Mouse (Mus musculus) embryonic facial prominence, embryonic 13.5 days (tissue): ENCODE measurements around the gene Slu7. TPM values are rescaled to one million over a fixed set of nuclear protein-coding genes. Genes with fewer than 3 reads are reported as not detected.
A peak's percentile ranks its signal among the peaks of the same experiment; 100 is the strongest.

Experiments used
- ATAC-seq: fragments of 200-750 bp; cut with Nextera tagmentation; 2 replicates; pipeline ENCODE4 v1.8.0; 2017; ENCODE audit warnings: low read depth; ENCODE audit not compliant: insufficient number of reproducible peaks, insufficient read depth, low FRiP score, low TSS enrichment
- H3K27ac ChIP-seq: fragments of 300-500 bp; sonication (generic); 2 replicates; pipeline ENCODE4 v1.5.1; 2015; ENCODE audit warnings: moderate library complexity, mild to moderate bottlenecking, inconsistent platforms
- H3K27me3 ChIP-seq: fragments of 300-500 bp; sonication (generic); 2 replicates; pipeline ENCODE4 v1.6.1; 2015; ENCODE audit warnings: mild to moderate bottlenecking, inconsistent platforms
- H3K36me3 ChIP-seq: fragments of 300-500 bp; sonication (generic); 2 replicates; pipeline ENCODE4 v1.6.1; 2015; ENCODE audit warnings: mild to moderate bottlenecking, inconsistent platforms
- H3K4me1 ChIP-seq: fragments of 300-500 bp; sonication (generic); 2 replicates; pipeline ENCODE4 v1.6.1; 2015; ENCODE audit warnings: inconsistent platforms
- H3K4me2 ChIP-seq: fragments of 300-500 bp; sonication (generic); 2 replicates; pipeline ENCODE4 v1.6.1; 2015; ENCODE audit warnings: moderate library complexity, mild to moderate bottlenecking, inconsistent platforms
- H3K4me3 ChIP-seq: fragments of 300-500 bp; sonication (generic); 2 replicates; pipeline ENCODE4 v1.5.1; 2015; ENCODE audit warnings: mild to moderate bottlenecking, inconsistent platforms
- H3K9ac ChIP-seq: fragments of 300-500 bp; sonication (generic); 2 replicates; pipeline ENCODE4 v1.6.1; 2015; ENCODE audit warnings: mild to moderate bottlenecking, inconsistent platforms
- H3K9me3 ChIP-seq: fragments of 300-500 bp; sonication (generic); 2 replicates; pipeline ENCODE4 v1.6.1; 2016; ENCODE audit warnings: inconsistent platforms
- WGBS: fragments of 180-500 bp; shearing (Covaris S2); methylation state at CpG from one replicate; pipeline ENCODE4 v1.1.7; 2015; ENCODE audit warnings: mixed read lengths; 5-methylcytosine and 5-hydroxymethylcytosine counted together
- polyA plus RNA-seq: library from polyadenylated mRNA; unstranded; fragments of >200 nt; fragmentation: Nextera tagmentation; extraction: Ambion mirVana; gene quantifications from 2 replicates; pipeline ENCODE4 v1.2.1, GENCODE M21; 2015

The Slu7 gene
- polyA plus RNA-seq, 1 experiment from 2014 or later: 59.3 TPM

DNA sequence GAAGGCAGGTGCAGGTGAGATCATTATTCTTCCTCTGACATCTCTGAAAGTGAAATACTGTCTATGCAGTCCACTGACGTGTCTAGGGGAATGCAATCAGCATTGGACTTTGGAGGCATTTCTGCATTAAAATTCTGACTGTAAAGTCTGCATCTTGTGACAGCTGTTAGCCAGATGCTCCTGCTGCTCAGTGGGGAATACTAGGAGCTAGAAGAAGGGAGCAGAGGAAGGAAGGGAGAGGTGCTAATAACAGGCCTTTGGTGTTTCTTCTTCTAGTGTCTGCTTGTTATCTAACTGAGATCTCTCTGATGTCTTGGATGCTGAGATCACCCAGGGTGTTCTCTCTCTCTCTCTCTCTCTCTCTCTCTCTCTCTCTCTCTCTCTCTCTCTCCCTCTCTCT is 39.6 kb downstream of the Slu7 start:
- Histone ChIP-seq H3K4me3 (no peak overlapping the region), H3K27me3 (no peaks in the 10 kb centered on the region; the same call in none of the 2 replicates), H3K4me2 (no peak overlapping the region), H3K9me3 (no peaks in the 10 kb centered on the region), H3K4me1 (peaks cover 17% of the 10 kb centered on the region), H3K27ac (no peak overlapping the region), H3K9ac (no peak overlapping the region), H3K36me3 (no peaks in the 10 kb centered on the region)
- ATAC-seq: no peak
- 39% methylated on average over 1 of the region's 1 CpGs for WGBS

DNA sequence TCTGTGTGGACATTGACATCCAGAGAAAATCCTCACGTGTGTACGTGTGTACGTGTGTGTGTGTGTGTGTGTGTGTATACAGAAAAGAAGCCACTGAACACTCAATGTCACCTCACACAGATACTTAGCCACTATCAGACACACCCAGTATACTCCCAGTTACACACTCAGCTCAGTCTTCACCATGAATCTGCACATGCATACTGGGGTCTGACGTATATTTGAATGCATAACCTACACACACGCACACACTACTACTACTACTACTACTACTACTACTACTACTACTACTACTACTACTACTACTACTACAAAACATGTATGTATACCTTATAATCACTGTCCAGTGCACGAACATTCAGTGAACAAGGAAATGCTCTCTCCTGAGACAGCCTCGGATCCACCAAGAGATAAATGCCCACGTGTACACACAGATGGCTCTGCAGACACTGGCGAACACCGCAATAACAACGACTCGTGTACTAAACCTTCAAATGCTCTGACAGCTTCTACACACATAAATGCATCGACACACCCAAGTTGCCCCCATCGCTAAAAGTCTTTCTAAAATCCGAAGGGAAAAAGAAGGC is 40.2 kb downstream of the Slu7 start:
- Histone ChIP-seq H3K27ac (no peak overlapping the region), H3K9me3 (no peaks in the 10 kb centered on the region), H3K4me2 (peak overlapping the region; percentile 65), H3K36me3 (no peaks in the 10 kb centered on the region), H3K4me1 (peaks cover 18% of the 10 kb centered on the region), H3K27me3 (no peaks in the 10 kb centered on the region; the same call in none of the 2 replicates), H3K4me3 (peak overlapping the region; percentile 38), H3K9ac (peak overlapping the region; percentile 62)
- no peak for ATAC-seq
- WGBS: 52% methylated on average over 15 of the region's 15 CpGs

DNA sequence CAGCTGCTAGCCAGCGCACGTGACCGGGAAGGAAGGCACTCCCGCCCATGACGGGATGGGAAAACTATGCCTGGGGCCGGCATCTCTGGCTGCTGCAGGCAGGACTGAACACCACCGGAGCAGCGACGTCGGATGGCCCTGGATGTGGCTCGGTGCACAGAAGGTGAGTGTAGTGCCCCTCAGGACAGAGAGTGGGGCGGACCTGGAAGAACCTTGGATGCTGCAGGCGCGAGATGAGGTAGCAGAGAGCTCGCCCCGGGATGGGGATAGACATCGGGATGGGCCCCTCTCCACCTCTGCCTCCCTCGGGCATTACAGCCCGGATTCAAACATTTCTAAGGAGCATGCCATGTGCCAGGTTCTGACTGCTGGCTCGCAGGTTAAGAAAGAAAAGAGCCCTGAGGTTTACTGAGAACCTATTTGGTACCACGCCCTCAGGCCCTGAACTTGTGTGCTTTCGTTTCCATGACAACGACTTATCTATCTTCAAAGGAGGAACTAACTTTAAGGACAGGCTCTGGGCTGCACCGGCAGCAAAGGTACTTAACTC is 40.8 kb downstream of the Slu7 start, which contains the start of gene C1qtnf2:
C1qtnf2 (plus strand) TSS at position 52 of the 550 bp plus-strand sequence.
- ATAC-seq: 0 out of 2 replicates have a peak, but pooled peaks have one; percentile 56
- Histone ChIP-seq H3K27me3 (no peaks in the 10 kb centered on the region; the same call in none of the 2 replicates), H3K9me3 (no peaks in the 10 kb centered on the region), H3K9ac (peak within 1 kb of the TSS; percentile 62), H3K4me2 (peak within 1 kb of the TSS; percentile 65), H3K36me3 (no peaks in the 10 kb centered on the region), H3K27ac (no peak within 1 kb of the TSS), H3K4me3 (peak within 1 kb of the TSS; percentile 38), H3K4me1 (peaks cover 24% of the 10 kb centered on the region)
- 4% methylated on average over 24 of the region's 24 CpGs for WGBS

DNA sequence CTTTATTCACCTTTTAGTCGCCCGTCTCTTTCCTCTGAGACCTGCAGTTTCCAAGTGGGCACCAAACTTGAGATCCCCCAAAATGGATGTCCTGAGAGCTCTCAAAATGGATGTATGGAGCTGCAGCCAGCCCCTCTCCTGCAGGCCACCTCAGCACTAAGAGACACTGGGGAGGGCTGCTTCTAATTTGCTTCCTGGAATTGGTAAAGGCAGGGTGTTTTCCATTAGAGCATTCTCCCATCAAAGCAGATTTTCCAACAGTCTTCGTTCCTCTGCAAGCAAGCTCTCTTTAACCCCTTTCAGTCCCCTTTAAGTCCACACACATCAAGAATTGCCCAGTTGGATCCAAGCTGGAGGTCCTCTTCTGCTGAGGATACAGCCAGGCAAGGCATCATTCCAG is 45.8 kb downstream of the Slu7 start:
- no peaks in the 10 kb centered on the region for H3K36me3 ChIP-seq
- H3K27ac ChIP-seq: peak overlapping the region; percentile 63
- H3K4me1 ChIP-seq: peaks cover 62% of the 10 kb centered on the region
- no peak overlapping the region for H3K4me2 ChIP-seq
- no peak for ATAC-seq
- no peak overlapping the region for H3K9ac ChIP-seq
- 59% methylated on average over 3 of the region's 3 CpGs for WGBS
- no peaks in the 10 kb centered on the region for H3K27me3 ChIP-seq
- H3K9me3 ChIP-seq: no peaks in the 10 kb centered on the region
- H3K4me3 ChIP-seq: no peak overlapping the region

DNA sequence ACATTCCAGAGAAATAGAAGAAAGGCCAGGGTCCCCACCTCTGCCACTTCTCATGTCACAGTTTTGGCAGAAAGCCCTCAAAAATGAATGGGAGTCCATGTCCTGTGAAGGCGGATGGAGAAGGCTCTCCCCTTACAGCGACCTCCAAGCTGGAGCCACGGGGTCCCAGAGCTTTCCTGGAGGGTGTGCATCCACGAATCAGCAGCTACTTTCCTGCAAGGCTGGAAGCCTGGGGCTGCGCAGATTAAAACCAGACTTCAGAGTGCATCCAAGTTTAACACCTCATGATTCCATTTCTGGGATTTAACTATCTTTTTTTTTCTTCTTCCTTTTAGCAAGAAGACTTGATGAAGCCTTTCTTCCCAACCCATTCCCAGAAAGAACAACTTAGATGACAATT is 47.0 kb downstream of the Slu7 start:
- Histone ChIP-seq H3K27me3 (no peaks in the 10 kb centered on the region), H3K9me3 (no peaks in the 10 kb centered on the region), H3K4me1 (peaks cover 58% of the 10 kb centered on the region), H3K9ac (no peak overlapping the region), H3K36me3 (no peaks in the 10 kb centered on the region), H3K27ac (peak overlapping the region; percentile 63), H3K4me2 (peak overlapping the region; percentile 16; the same call in 1 of the 2 replicates), H3K4me3 (no peak overlapping the region)
- no peak for ATAC-seq
- 21% methylated on average over 5 of the region's 5 CpGs for WGBS

DNA sequence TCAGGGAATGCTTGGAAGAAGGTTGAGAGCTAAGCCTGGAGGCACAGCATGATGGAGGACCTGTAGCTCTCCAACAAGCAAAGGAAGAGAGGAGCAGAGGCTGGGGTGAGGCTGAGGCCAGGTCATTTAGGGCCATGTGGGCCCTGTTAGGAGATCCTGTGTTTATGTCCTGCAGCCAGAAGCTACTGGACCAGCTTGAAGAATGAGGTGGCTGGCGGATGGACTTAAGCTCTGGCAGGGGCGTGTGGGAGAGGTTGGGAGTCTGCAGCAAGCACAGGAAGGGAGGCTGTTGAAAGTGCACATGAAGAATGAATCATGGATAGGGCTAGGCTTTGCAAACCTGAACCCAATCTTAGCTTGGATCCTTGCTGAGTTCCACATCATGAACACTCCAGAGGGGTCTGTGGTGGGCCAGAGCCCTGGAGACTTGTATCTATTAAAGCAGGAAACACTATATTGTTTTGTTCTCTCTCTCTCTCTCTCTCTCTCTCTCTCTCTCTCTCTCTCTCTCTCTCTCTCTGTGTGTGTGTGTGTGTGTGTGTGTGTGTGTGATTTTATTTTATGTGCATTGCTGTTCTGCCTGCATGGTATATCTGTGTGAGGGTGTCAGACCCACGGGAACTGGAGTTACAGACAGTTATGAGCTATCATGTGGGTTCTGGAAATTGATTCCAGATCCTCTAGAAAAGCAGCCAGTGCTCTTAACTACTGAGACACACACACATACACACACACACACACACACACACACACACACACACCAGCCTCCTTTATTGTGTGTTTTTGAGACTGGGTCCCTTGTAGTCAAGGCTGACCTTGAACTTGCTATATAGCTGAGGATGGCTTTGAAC is 48.4 kb downstream of the Slu7 start:
- Histone ChIP-seq H3K36me3 (no peaks in the 10 kb centered on the region), H3K4me3 (no peak overlapping the region), H3K27me3 (no peaks in the 10 kb centered on the region), H3K4me2 (peak overlapping the region; percentile 22; the same call in 1 of the 2 replicates), H3K9ac (no peak overlapping the region), H3K4me1 (peaks cover 58% of the 10 kb centered on the region), H3K9me3 (no peaks in the 10 kb centered on the region), H3K27ac (peak overlapping the region; percentile 63)
- no peak for ATAC-seq
- WGBS: 34% methylated on average over 3 of the region's 3 CpGs

DNA sequence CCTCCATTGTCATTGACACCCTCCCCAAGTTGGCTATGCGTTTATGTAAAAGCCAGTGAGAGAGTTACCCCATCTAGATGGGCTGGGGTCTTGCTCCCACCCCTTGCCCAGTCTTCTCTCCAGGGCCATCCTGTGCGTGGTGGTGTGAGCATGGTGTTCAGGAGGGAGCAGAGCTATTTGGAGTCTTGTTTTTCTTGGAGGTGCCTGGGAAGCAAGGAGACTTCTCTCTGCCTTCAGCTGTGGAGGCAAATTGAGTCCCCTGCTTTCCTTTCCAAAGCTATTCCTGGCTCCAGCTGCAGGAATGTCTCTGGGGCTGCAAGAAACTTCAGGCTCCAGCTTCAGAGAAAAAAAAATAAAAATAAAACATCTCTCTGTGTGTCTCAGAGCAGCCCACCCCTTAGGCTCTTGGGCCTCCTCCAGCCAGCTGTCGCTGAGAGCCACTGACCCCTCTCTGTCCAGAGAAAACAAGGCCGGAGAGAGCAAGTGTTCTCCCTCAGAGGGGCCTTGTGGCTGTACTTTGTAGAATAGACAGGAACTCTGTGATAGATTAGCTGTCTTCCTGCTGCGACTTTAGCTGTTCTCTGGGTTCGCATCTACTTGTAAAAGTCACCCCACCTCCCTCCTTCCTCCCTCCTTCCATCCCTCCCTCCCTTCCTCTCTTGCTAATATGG is 49.7 kb downstream of the Slu7 start:
- Histone ChIP-seq H3K4me3 (no peak overlapping the region), H3K36me3 (no peaks in the 10 kb centered on the region), H3K27me3 (no peaks in the 10 kb centered on the region), H3K9me3 (no peaks in the 10 kb centered on the region), H3K27ac (peak overlapping the region; percentile 87), H3K4me1 (peaks cover 58% of the 10 kb centered on the region), H3K4me2 (no peak overlapping the region), H3K9ac (no peak overlapping the region)
- ATAC-seq: no peak
- WGBS: 33% methylated on average over 6 of the region's 6 CpGs

DNA sequence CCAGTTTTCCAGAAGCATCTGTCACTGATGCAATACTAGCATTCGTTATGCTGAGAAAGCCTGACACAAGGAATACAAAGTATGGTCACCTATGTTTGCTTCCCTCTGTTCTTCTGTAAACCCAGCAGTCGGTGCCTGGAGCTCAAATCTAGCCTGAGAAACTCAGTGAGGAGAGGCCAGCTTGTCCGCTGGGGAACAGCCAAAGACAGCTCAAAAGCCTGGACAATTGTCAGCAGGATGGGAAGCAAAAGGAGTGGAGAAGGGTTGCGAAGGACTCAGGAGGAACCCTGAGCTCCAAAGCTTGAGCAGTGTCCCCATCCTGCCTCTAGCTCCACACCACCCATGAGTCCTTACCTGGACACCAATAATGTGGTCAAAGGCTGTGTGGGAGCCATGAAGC is 50.5 kb downstream of the Slu7 start:
- no peak overlapping the region for H3K4me3 ChIP-seq
- peaks cover 54% of the 10 kb centered on the region for H3K4me1 ChIP-seq
- ATAC-seq: no peak
- WGBS: 80% methylated on average over 4 of the region's 4 CpGs
- no peaks in the 10 kb centered on the region for H3K36me3 ChIP-seq
- no peak overlapping the region for H3K9ac ChIP-seq
- no peaks in the 10 kb centered on the region for H3K9me3 ChIP-seq
- H3K27ac ChIP-seq: 0 out of 2 replicates have a peak overlapping the region, but pooled peaks have one; percentile 87
- no peak overlapping the region for H3K4me2 ChIP-seq
- H3K27me3 ChIP-seq: no peaks in the 10 kb centered on the region

DNA sequence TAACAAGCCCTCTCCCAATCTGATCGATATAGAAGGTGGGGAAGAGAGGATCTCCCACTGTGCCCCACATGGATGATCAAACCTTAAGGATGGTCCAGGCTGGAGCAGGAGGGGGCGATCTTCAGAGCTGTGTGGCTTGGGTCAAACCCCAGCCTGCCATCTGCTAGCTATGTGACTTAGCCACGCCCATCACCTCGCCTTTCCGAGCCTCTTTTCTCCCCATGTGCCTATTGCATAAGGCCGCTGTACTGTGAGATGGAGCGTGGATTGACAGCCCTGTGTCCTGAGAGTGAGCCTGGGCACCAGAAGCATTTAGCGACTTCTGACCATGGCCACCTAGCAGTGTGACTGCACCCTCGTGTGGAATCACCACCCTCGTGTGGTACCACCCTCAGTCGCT is 51.1 kb downstream of the Slu7 start:
- Histone ChIP-seq H3K9me3 (no peaks in the 10 kb centered on the region), H3K27ac (no peak overlapping the region)
- WGBS: 56% methylated on average over 11 of the region's 11 CpGs

DNA sequence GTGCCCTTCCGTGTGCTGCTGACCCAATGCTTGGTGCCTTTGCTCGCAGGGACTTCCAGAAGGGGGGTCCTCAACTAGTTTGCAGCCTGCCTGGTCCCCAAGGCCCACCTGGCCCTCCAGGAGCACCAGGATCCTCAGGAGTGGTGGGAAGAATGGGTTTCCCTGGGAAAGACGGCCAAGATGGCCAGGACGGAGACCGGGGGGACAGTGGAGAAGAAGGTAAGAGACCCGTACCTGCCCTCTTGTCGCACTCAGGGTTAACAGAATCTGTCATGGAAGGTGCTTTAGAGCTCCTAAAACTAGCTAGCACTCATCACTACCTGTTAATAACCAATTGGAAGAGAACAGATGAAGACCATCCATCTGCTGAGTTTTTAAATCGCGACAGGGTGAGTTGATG is 52.3 kb downstream of the Slu7 start:
- no peaks in the 10 kb centered on the region for H3K27me3 ChIP-seq
- H3K27ac ChIP-seq: no peak overlapping the region
- no peaks in the 10 kb centered on the region for H3K36me3 ChIP-seq
- 90% methylated on average over 9 of the region's 9 CpGs for WGBS
- H3K4me3 ChIP-seq: no peak overlapping the region
- no peak overlapping the region for H3K9ac ChIP-seq
- no peaks in the 10 kb centered on the region for H3K9me3 ChIP-seq
- no peak overlapping the region for H3K4me2 ChIP-seq
- H3K4me1 ChIP-seq: peaks cover 37% of the 10 kb centered on the region
- ATAC-seq: no peak

More for the DNA sequence above, 51.1 kb downstream of the Slu7 start:
- Histone ChIP-seq H3K4me2 (no peak overlapping the region), H3K4me3 (no peak overlapping the region), H3K9ac (no peak overlapping the region), H3K27me3 (no peaks in the 10 kb centered on the region), H3K36me3 (no peaks in the 10 kb centered on the region), H3K4me1 (peaks cover 48% of the 10 kb centered on the region)
- no peak for ATAC-seq

DNA sequence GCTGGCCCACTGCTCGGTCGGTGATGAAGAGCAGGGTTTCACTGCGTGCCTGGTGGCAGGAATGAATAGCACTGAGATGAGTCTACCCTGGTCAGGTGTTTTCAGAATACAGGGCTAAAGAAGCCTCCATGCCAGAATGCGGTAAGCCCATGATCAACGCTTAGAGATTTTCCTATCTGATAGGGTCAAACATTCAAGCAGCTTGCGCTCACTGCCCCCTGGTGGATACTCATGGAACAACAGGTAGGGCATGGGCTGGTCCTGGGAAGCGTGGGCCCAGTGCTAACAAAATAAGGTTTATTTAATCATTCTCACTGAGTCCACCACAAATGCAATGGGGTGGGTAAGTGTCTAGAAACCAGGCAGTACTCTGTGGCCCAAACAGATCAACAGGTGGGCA is 59.1 kb downstream of the Slu7 start:
- H3K27ac ChIP-seq: no peak overlapping the region
- no peak overlapping the region for H3K9ac ChIP-seq
- no peaks in the 10 kb centered on the region for H3K4me1 ChIP-seq
- ATAC-seq: no peak
- WGBS: 29% methylated on average over 7 of the region's 7 CpGs
- H3K9me3 ChIP-seq: no peaks in the 10 kb centered on the region
- H3K4me2 ChIP-seq: no peak overlapping the region
- H3K27me3 ChIP-seq: no peaks in the 10 kb centered on the region
- H3K36me3 ChIP-seq: no peaks in the 10 kb centered on the region
- H3K4me3 ChIP-seq: no peak overlapping the region
